Mouse (Mus musculus): ENCODE data around the gene Prdm16. TPM values are rescaled to one million over a fixed set of nuclear protein-coding genes. Genes with fewer than 3 reads are reported as not detected.

Gene Prdm16
- polyA plus RNA-seq, 1 experiment: 0.50 TPM

GRCm38 (mm10) chr4:154366836-154367235 lies 269.8 kb downstream of the Prdm16 start:
- no peak overlapping the region for H3K27ac ChIP-seq (ENCODE audit: insufficient read depth, low read depth, low read length)
- H3K4me1 ChIP-seq (ENCODE audit: control insufficient read depth, insufficient read depth, low read length): no peaks in the 10 kb centered on the region
- TF ChIP-seq CTCF (IDR thresholded peaks at IDR 0.05; ENCODE audit: low read depth, low read length) (no peak), POLR2A (IDR thresholded peaks at IDR 0.05; ENCODE audit: borderline replicate concordance, low read depth, low read length) (no peak)
- H3K4me3 ChIP-seq (ENCODE audit: insufficient read depth, low read length): no peak overlapping the region

GRCm38 (mm10) chr4:154364752-154365151 lies 271.9 kb downstream of the Prdm16 start:
- TF ChIP-seq CTCF (IDR thresholded peaks at IDR 0.05; ENCODE audit: low read depth, low read length): no peak
- TF ChIP-seq POLR2A (IDR thresholded peaks at IDR 0.05; ENCODE audit: borderline replicate concordance, low read depth, low read length): no peak

GRCm38 (mm10) chr4:154360850-154361249 lies 275.8 kb downstream of the Prdm16 start:
- Histone ChIP-seq H3K27ac (ENCODE audit: insufficient read depth, low read depth, low read length) (no peak overlapping the region), H3K4me3 (ENCODE audit: insufficient read depth, low read length) (no peak overlapping the region), H3K4me1 (ENCODE audit: control insufficient read depth, insufficient read depth, low read length) (no peaks in the 10 kb centered on the region)
- no peak for TF ChIP-seq POLR2A (IDR thresholded peaks at IDR 0.05; ENCODE audit: borderline replicate concordance, low read depth, low read length)
- TF ChIP-seq CTCF (IDR thresholded peaks at IDR 0.05; ENCODE audit: low read depth, low read length): no peak

More at GRCm38 (mm10) chr4:154364752-154365151, 271.9 kb downstream of the Prdm16 start:
- Histone ChIP-seq H3K4me3 (ENCODE audit: insufficient read depth, low read length) (no peak overlapping the region), H3K27ac (ENCODE audit: insufficient read depth, low read depth, low read length) (no peak overlapping the region), H3K4me1 (ENCODE audit: control insufficient read depth, insufficient read depth, low read length) (no peaks in the 10 kb centered on the region)

- no peak overlapping the region for H3K4me3 ChIP-seq (ENCODE audit: insufficient read depth, low read length)
- TF ChIP-seq POLR2A (IDR thresholded peaks at IDR 0.05; ENCODE audit: borderline replicate concordance, low read depth, low read length) (no peak), CTCF (IDR thresholded peaks at IDR 0.05; ENCODE audit: low read depth, low read length) (no peak)
- H3K4me1 ChIP-seq (ENCODE audit: control insufficient read depth, insufficient read depth, low read length): no peaks in the 10 kb centered on the region
- no peak overlapping the region for H3K27ac ChIP-seq (ENCODE audit: insufficient read depth, low read depth, low read length)
Observed at GRCm38 (mm10) chr4:154360441-154360840, 276.2 kb downstream of the Prdm16 start.

DNA sequence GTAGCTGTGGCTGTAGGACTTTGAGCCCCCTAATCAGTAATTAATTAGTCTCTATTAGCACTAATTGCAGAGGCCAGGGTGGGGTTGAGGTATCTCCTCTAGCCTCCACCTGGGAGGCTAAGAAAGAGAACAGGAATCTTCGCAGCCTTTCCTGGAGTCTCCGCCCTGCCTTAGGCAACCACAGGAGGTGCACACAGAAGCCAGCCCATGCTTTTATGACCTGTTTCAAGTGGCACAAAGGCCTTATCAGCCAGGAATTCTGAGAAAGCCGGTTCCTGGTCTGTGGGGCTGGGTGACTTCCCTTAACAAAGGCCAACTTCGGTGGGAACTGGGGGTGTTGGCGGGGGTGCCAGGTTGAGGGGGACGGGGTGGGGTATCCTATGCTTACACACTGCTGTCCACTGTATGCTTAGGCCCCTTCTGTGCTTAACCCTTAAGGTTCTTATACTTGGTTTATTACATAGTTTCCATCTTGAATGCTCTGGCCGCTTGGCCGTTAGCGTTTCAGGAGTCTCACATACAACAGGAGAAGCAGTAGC lies 276.8 kb downstream of the Prdm16 start:
- Histone ChIP-seq H3K27ac (ENCODE audit: insufficient read depth, low read depth, low read length) (no peak overlapping the region), H3K4me1 (ENCODE audit: control insufficient read depth, insufficient read depth, low read length) (no peaks in the 10 kb centered on the region), H3K4me3 (ENCODE audit: insufficient read depth, low read length) (no peak overlapping the region)
- no peak for TF ChIP-seq CTCF (IDR thresholded peaks at IDR 0.05; ENCODE audit: low read depth, low read length)
- no peak for TF ChIP-seq POLR2A (IDR thresholded peaks at IDR 0.05; ENCODE audit: borderline replicate concordance, low read depth, low read length)

DNA sequence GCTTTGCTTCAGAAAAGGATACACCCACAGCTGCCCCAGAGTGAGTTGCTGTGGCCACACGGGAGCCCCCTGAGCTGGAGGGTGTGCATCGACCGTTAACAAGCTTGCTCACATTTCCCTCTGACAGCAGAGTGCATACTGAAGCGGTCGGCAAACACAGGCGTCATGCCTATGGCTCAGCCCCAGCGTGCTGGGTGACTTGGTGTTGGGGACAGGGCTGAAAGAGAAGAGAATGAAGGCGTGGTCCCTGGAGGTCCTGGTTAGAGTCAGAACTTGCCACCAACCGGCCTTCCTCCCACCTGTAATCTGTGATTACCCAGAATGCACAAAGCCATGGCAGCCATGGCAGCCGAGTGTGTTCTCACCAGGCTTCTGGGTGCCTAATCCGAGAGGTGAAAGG lies 277.9 kb downstream of the Prdm16 start:
- Histone ChIP-seq H3K27ac (ENCODE audit: insufficient read depth, low read depth, low read length) (no peak overlapping the region), H3K4me1 (ENCODE audit: control insufficient read depth, insufficient read depth, low read length) (no peaks in the 10 kb centered on the region), H3K4me3 (ENCODE audit: insufficient read depth, low read length) (no peak overlapping the region)
- TF ChIP-seq POLR2A (IDR thresholded peaks at IDR 0.05; ENCODE audit: borderline replicate concordance, low read depth, low read length) (no peak), CTCF (IDR thresholded peaks at IDR 0.05; ENCODE audit: low read depth, low read length) (no peak)

- Histone ChIP-seq H3K4me3 (ENCODE audit: insufficient read depth, low read length) (no peak overlapping the region), H3K27ac (ENCODE audit: insufficient read depth, low read depth, low read length) (no peak overlapping the region), H3K4me1 (ENCODE audit: control insufficient read depth, insufficient read depth, low read length) (no peaks in the 10 kb centered on the region)
- TF ChIP-seq POLR2A (IDR thresholded peaks at IDR 0.05; ENCODE audit: borderline replicate concordance, low read depth, low read length) (no peak), CTCF (IDR thresholded peaks at IDR 0.05; ENCODE audit: low read depth, low read length) (no peak)
Observed at GRCm38 (mm10) chr4:154358370-154358769, 278.3 kb downstream of the Prdm16 start.

DNA sequence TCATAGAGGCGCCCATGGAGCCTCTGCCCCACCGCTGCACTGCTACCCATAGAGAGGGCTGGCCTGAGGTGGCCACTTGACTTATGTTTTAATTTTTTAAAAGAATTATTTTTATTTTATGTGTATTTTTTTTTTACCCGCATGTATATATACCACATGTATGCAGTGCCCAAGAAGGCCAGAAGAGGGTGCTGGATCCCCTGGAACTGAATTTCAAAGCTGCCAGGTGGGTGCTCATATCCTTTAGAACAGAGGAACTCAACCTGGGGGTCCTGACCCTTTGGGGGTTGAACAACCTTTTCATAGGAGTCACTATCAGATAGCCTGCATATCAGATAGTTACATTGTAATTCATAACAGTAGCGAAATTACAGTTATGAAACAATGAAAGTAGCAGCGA lies 281.3 kb downstream of the Prdm16 start:
- TF ChIP-seq CTCF (IDR thresholded peaks at IDR 0.05; ENCODE audit: low read depth, low read length) (no peak), POLR2A (IDR thresholded peaks at IDR 0.05; ENCODE audit: borderline replicate concordance, low read depth, low read length) (no peak)

DNA sequence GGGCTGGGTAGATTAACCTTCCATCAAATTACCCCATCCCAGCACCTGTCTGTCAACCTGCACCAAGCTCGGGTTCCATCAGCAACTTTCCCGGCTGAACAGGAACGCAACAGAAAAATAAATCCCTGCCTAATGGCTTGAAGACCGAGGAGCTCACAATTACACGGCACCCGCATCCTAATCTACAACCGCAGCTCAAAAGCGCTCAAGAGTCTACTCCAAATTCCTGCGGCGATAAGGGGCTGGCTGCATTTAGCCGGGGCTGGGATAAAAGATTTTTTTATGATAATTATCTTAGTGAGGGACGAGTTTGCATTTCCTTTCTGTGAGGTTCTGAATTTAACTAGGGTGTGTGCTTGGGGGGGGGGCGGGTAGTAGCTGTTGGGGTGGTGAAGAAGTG lies 284.4 kb downstream of the Prdm16 start:
- Histone ChIP-seq H3K4me1 (ENCODE audit: control insufficient read depth, insufficient read depth, low read length) (no peaks in the 10 kb centered on the region), H3K4me3 (ENCODE audit: insufficient read depth, low read length) (no peak overlapping the region), H3K27ac (ENCODE audit: insufficient read depth, low read depth, low read length) (no peak overlapping the region)
- TF ChIP-seq CTCF (IDR thresholded peaks at IDR 0.05; ENCODE audit: low read depth, low read length) (no peak), POLR2A (IDR thresholded peaks at IDR 0.05; ENCODE audit: borderline replicate concordance, low read depth, low read length) (no peak)

More for the DNA sequence above, 281.3 kb downstream of the Prdm16 start:
- Histone ChIP-seq H3K4me1 (ENCODE audit: control insufficient read depth, insufficient read depth, low read length) (no peaks in the 10 kb centered on the region), H3K27ac (ENCODE audit: insufficient read depth, low read depth, low read length) (no peak overlapping the region), H3K4me3 (ENCODE audit: insufficient read depth, low read length) (no peak overlapping the region)

DNA sequence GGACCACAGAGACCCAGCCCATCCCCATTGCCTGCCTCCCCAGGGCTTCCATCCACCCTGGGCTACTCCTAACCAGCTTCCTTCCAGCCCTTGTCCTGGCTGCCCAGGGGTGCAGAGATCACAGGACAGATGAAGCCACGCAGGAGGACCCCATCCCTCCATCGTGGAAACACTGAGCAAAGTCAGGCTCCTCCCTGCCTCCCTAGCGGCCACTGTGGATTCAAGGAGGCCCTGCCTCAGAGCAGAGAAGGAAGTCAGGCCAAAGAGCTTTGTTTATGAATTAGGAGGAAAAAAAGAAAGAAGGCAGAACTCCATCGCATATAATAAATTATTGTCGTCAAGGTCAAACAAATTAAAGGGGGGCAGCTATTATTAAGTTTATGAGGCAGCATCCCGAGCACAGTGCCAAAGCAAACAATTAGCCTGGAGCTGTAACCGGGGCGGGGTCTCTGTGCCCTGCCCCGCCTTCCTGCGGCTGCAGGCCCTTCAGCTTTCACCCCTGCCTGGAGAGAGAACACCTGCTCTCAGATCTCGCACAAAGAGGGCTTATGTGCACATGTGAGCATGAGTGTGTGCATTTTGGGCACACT lies 288.4 kb downstream of the Prdm16 start:
- TF ChIP-seq POLR2A (IDR thresholded peaks at IDR 0.05; ENCODE audit: borderline replicate concordance, low read depth, low read length): no peak
- TF ChIP-seq CTCF (IDR thresholded peaks at IDR 0.05; ENCODE audit: low read depth, low read length): no peak
- no peaks in the 10 kb centered on the region for H3K4me1 ChIP-seq (ENCODE audit: control insufficient read depth, insufficient read depth, low read length)
- no peak overlapping the region for H3K4me3 ChIP-seq (ENCODE audit: insufficient read depth, low read length)
- H3K27ac ChIP-seq (ENCODE audit: insufficient read depth, low read depth, low read length): no peak overlapping the region

Data from bone marrow macrophage, adult 2 months (primary cell).